Mouse (Mus musculus) layer of hippocampus, adult 2 months (tissue): ENCODE data around the gene Ptprt. TPM values are rescaled to one million over a fixed set of nuclear protein-coding genes. Genes with fewer than 3 reads are reported as not detected.
A peak's percentile ranks its signal among the peaks of the same experiment; 100 is the strongest.

Experiments
- DNase-seq, 2 experiments: peaks; one replicate each; pipeline ENCODE4 v3.0.0; 2022; ENCODE audit warnings: low spot score in 2 of 2
- H3K27ac ChIP-seq: fragments of 200-600 bp; 2 replicates; pipeline ENCODE4 v1.8.1; 2022
- H3K4me3 ChIP-seq: fragments of 200-600 bp; 2 replicates; pipeline ENCODE4 v1.8.1; 2022; ENCODE audit warnings: mild to moderate bottlenecking
- CTCF ChIP-seq: fragments of 200-600 bp; conservative IDR thresholded peaks from 2 replicates; pipeline ENCODE4 v1.8.1; 2022; ENCODE audit warnings: antibody characterized with exemption, mild to moderate bottlenecking, moderate library complexity
- total RNA-seq, 2 experiments: library from RNA; stranded (reverse); gene quantifications; 2 replicates each; pipeline ENCODE4 v1.2.3; 2021

Ptprt gene
- total RNA-seq, 2 experiments from 2014 or later, result 49.0 to 49.5 TPM

- no peak for TF ChIP-seq CTCF
- no peak overlapping the region for H3K4me3 ChIP-seq
- no peak overlapping the region for H3K27ac ChIP-seq
- DNase-seq, result peak in 1 of 2 experiments; percentile 21
Observed at GRCm38 (mm10) chr2:162078571-162079280, 582.2 kb downstream of the Ptprt start.

GRCm38 (mm10) chr2:162052816-162053215 lies 608.1 kb downstream of the Ptprt start:
- no peak overlapping the region for H3K4me3 ChIP-seq

GRCm38 (mm10) chr2:162050198-162050597 lies 610.7 kb downstream of the Ptprt start:
- TF ChIP-seq CTCF, result no peak
- Histone ChIP-seq H3K4me3 (no peak overlapping the region), H3K27ac (no peak overlapping the region)
- no peak for DNase-seq

More at GRCm38 (mm10) chr2:162052816-162053215, 608.1 kb downstream of the Ptprt start:
- no peak for TF ChIP-seq CTCF
- no peak overlapping the region for H3K27ac ChIP-seq
- no peak for DNase-seq

- H3K27ac ChIP-seq, result no peak overlapping the region
- TF ChIP-seq CTCF, result no peak
- no peak for DNase-seq
- H3K4me3 ChIP-seq, result no peak overlapping the region
Observed at GRCm38 (mm10) chr2:162035615-162036014, 625.3 kb downstream of the Ptprt start.

GRCm38 (mm10) chr2:162031636-162032035 lies 629.3 kb downstream of the Ptprt start:
- no peak overlapping the region for H3K27ac ChIP-seq
- no peak for TF ChIP-seq CTCF
- H3K4me3 ChIP-seq, result no peak overlapping the region
- DNase-seq, result no peak

- TF ChIP-seq CTCF, result no peak
- H3K27ac ChIP-seq, result no peak overlapping the region
- DNase-seq, result no peak
- no peak overlapping the region for H3K4me3 ChIP-seq
Observed at GRCm38 (mm10) chr2:162001016-162001415, 659.9 kb downstream of the Ptprt start.

GRCm38 (mm10) chr2:161982311-161982710 lies 678.6 kb downstream of the Ptprt start:
- H3K4me3 ChIP-seq, result no peak overlapping the region
- DNase-seq, result no peak
- H3K27ac ChIP-seq, result no peak overlapping the region
- TF ChIP-seq CTCF, result no peak

GRCm38 (mm10) chr2:161961179-161962163 lies 699.5 kb downstream of the Ptprt start:
- Histone ChIP-seq H3K27ac (no peak overlapping the region), H3K4me3 (no peak overlapping the region)
- DNase-seq, result peak in 1 of 2 experiments; percentile 19
- no peak for TF ChIP-seq CTCF

GRCm38 (mm10) chr2:161945424-161945823 lies 715.5 kb downstream of the Ptprt start:
- H3K4me3 ChIP-seq, result no peak overlapping the region
- TF ChIP-seq CTCF, result no peak
- no peak overlapping the region for H3K27ac ChIP-seq
- no peak for DNase-seq

GRCm38 (mm10) chr2:161944689-161945088 lies 716.3 kb downstream of the Ptprt start:
- DNase-seq, result no peak

GRCm38 (mm10) chr2:161941991-161942390 lies 719.0 kb downstream of the Ptprt start:
- DNase-seq, result no peak
- TF ChIP-seq CTCF, result no peak
- H3K27ac ChIP-seq, result no peak overlapping the region
- H3K4me3 ChIP-seq, result no peak overlapping the region

More at GRCm38 (mm10) chr2:161944689-161945088, 716.3 kb downstream of the Ptprt start:
- H3K4me3 ChIP-seq, result no peak overlapping the region
- no peak overlapping the region for H3K27ac ChIP-seq
- no peak for TF ChIP-seq CTCF

GRCm38 (mm10) chr2:161907214-161907613 lies 753.7 kb downstream of the Ptprt start:
- no peak for TF ChIP-seq CTCF
- DNase-seq, result no peak
- Histone ChIP-seq H3K4me3 (no peak overlapping the region), H3K27ac (no peak overlapping the region)

- no peak for TF ChIP-seq CTCF
- Histone ChIP-seq H3K4me3 (no peak overlapping the region), H3K27ac (no peak overlapping the region)
- DNase-seq, result no peak
Observed at GRCm38 (mm10) chr2:161902196-161902595, 758.8 kb downstream of the Ptprt start.
